Mouse (Mus musculus): ENCODE results near the gene Gm14418.
"Not testable (repeated sequence)": the region's sequence is repeated elsewhere in the genome, so short reads cannot be mapped to it uniquely, and the experiment has no call there.

Gene Gm14418

DNA sequence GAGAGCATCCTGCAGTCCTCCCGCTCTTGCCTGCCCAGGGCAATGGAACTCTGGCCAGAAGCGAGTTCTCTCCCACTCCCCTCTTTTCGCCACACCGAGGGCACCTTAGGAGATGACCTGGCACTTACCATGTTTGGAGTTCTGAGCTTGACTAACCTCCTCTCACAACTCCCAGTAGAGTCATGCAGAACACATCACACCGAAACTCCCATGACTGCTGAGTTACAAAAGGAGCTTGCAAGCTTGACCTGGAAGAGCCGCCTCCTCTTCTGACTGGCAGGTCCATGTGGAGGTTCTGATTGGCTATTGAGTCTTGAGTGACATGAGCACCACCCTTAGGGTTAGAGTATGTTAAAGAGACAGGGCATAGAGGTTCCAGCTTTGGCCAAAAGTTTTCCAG lies at the start of gene Gm14418:
Gm14418 (minus strand) TSS at position 225 of the 400 bp plus-strand sequence.
- in situ Hi-C loops (cut with MboI; ENCODE audit: unreplicated experiment in 2 of 2): not testable (repeated sequence)

Measured in v-Abl transformed pro-B cells (cell line).